Mouse (Mus musculus) embryo, embryonic 11.5 days (tissue): ENCODE measurements around the gene Fndc3a.

Source experiments
- DNase-seq: peaks from one replicate; pipeline ENCODE4 v3.0.0-alpha.2; 2012; ENCODE audit warnings: low read depth, low spot score

Gene Fndc3a

GRCm38 (mm10) chr14:72536392-72537017 is 173.3 kb downstream of the Fndc3a start:
- DNase-seq, result no peak

- no peak for DNase-seq
Observed at GRCm38 (mm10) chr14:72533862-72534261, 175.9 kb downstream of the Fndc3a start.

DNA sequence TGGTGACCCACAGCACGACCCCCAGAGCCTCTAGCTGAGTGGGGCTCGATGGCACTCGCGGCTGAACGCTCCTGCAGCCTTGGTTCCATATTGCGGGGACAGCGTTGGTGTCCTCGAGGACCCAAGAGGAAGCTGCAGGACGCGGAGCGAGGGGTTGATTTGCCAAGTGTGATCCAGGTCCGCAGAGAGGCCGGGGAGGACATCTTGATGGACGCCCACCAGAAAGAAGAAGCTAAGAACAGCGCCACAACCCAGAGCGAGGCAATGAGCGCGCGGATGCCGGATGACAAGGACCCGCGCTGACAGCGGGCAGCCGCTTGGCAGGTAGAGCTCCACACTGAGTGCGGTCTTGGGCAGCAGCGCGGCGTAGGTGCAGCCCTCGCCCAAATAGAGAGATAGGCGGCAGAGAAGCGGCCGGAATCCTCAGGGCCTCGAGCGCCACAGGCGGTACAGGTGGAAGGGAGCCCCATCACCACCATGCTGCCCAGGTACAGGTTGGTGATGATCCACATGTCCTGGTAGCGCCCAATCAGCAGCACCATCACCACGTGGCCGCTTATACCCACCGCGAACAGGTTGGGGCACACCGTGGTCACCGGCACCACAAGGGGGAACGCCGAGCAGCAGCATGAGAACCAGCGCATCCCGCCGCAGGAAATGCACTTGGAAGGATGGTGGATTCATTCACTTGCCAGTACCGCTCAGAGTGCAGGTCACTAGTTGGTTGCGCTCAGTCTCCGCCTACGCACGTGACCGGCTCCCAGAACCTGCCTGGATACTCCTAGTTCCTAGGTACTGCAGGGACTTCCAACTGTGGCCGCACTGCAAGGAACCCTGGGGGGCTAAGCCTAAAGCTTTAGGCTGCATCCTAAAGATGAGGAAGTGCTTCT is 177.5 kb downstream of the Fndc3a start:
- peak; percentile 11 for DNase-seq

DNA sequence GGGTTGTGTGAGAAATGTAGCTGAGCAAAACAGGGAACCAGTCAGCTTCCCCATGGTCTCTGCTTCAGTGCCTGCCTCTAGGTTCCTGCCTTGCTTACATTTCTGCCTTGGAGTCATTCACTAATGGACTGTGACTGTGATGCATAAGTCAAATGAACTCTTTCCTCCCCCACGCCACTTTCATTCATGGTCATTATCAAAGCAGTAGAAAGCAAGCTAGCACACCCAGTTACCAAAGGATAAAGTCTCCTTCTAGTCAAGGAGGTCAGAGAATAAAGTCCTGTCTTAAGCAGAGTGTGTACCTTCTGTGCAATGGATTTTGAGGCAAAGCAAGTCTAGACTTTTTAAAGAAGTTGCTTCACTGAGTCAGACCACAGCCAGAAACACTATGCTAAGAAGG is 182.7 kb downstream of the Fndc3a start:
- DNase-seq, result no peak

DNA sequence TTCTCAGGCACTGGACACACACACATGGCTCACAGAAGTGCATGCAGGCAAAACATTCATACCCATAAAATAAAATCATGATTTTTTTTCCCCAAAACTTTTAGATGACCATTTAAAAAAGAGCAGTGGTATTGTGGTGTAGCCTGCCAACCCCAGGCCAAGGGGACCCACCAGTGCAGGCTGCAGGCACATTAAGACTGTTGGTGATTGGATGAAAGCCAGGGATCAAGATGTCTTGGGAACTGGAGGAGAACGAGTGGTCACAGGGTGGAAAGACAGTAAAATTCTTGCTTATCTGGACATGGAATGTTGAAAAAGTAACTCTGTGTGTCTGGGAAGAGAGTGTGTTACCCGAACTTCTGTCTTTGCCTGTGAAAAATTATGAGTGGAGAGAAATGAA is 190.2 kb downstream of the Fndc3a start:
- DNase-seq, result no peak

DNA sequence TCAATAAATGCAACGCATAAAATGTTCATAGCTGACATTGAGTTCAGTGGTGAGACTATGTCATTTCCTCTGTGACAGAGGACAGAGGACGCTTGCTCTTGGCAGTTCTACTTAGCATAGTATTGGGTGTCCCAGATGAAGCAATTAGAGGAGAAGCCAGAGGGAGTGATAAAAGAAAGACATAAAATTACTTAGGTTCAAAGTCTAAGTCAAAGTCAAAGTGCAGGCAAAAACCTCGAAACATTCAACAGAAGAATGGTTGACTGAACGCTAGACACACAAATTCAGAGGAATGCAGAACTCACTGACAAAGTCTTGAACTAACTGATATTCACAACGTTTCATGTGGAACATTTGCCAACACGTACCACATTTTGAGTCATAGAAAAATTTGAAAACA is 191.0 kb downstream of the Fndc3a start:
- no peak for DNase-seq

DNA sequence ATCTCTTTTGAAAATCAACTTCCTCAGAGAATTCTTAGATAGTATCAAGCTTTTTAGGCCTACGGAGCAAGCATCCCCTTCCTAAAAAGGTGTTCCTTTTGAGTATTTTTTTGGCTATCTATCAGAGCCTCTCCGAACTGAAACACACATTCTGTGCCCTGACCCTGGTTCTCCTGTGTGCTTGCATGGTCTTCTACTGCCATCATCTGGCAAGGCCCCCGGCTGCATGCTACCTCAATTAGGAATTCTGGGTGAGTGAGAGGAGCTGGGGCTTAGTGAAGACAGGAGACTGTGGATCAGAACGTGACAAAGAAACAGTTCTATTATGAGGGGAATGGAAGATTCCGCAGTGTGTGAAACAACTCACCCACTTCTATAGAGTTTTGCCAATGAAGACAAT is 193.4 kb downstream of the Fndc3a start:
- no peak for DNase-seq

GRCm38 (mm10) chr14:72506723-72507420 is 202.9 kb downstream of the Fndc3a start:
- DNase-seq, result no peak

- DNase-seq, result no peak
Observed at GRCm38 (mm10) chr14:72506018-72506722, 203.6 kb downstream of the Fndc3a start.

DNA sequence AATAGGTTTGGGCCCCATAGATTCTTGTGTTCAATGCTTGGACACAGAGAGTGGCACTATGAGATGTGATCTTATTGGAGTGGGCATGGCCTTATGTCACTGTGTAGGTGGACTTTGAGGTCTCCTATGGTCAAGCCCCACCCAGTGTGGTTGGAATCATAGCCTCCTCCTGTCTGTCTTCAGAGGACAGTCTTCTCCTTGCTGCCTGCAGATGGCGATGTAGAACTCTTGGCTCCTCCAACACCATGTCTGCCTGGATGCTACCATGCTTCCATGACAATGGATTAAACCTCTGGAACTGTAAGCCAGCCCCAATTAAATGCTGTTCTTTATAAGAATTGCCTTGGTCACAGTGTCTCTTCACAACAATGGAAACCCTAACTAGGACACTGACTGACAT is 204.8 kb downstream of the Fndc3a start:
- DNase-seq, result no peak

DNA sequence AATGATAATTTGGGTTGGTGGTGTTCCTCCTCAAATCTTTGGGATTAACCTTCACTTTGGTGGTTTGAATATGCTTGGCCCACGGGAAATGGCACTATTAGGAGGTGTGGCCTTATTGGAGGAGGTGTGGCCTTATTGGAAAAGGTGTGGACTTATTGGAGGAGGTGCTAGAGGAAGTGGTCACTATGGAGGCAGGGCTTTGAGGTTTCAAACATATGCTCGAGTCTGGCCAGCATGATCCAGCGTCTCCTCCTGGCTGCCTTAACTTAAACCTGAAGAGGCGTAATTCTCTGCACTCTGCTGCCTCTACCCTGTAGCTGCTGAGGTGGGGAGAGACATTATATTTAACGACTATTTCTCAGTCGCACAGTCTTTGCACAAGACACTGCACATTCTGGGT is 206.6 kb downstream of the Fndc3a start:
- no peak for DNase-seq

DNA sequence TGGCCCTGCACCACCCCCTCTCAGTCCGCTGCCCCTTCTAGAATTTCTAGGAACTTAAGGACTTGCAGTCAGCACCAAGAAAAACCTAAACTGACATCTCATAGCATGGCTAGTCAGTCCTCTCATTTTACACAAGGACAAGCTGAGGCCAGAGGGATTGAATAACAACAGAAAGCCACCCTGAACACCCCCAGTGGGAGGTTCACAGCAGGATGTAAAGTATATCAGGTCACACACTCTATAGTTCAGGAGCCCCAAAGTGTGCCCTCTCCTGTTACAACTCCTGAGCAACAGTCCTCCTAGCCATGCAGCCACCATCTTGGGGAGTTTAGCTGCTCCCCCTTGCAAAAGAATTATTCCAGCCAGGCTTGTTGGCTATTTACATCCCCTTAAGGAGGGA is 216.0 kb downstream of the Fndc3a start:
- DNase-seq, result no peak

DNA sequence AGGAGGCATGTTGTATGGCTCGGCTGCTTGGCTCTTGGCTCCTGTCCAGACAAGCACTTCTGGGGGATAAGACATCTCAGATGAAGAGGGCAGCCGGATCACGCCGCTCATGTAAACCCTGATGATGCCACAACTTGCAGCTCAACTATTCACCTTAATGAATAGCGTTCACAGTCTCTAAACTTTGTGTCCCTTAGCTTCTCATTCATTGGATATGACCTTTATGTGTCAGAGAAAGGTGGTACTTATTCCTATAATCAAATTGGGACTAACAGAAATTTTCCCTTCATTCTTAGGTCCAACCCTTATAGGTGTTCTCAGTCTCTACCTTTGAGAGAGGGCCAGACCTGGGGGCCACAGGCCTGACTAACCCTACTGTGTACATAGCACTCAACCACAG is 218.1 kb downstream of the Fndc3a start, which contains the start of gene Gm9195:
Gene Gm9195, minus strand, starts transcription at position 101 of the 400 bp plus-strand sequence.
- DNase-seq, result no peak

DNA sequence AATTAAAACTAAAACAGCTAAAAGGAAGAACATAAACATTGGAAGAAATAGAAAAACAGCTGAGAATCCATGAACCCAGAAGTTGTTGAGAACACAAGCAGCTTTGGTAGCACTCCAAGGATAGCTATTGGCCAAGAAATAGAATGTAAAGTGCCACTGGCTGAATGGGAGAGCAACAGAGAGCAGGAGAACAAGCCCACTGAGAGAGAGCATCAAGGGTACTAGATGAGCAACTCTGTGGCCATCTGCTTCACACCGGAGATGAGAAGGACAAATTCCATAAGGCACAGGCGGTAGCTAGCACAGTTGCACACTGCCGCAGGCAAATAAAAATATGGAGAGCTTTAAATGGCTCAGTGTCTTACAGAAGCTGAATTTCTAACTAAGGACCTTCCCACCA is 219.4 kb downstream of the Fndc3a start:
- no peak for DNase-seq
